Mouse (Mus musculus): ENCODE results near the gene Acan. TPM values are rescaled to one million over a fixed set of nuclear protein-coding genes. Genes with fewer than 3 reads are reported as not detected.

Acan gene
- total RNA-seq (2023) = not detected in 2 replicates

GRCm38 (mm10) chr7:79053383-79053889 lies at the start of gene Acan:
TSS of gene Acan (plus strand) at chr7:79053483.

DNA sequence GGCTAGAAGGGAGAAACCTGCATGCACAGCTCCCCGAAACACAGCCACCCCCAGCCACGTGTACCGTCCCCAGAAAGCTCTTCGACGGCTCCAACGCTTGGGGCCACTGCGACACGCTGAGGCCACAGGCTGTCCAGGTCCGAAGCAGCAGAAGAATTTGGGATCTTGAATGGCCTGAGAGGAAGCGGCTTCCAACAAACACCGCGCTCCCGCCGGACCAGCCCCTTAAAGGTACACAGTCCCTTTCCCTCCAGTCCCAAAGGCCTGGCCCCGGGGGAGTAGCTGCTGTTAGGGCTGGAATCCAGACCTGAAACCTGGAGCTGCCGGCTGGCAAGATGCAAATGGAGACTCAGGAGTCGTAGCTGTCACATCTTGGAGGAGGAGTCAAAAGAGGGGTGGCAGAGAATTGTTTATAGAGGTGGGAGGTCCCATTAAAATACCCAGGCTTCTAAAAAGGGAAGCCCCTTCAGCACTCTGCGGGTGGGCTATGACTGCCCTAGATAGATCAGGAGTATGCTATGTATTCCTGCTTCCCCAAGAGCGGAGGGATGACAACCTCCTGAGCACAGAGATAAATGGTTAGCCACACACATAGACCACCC lies 77.7 kb downstream of the Acan start, which contains the start of gene Hapln3:
Hapln3 (minus strand) TSS at position 176 of the 602 bp plus-strand sequence.

GRCm38 (mm10) chr7:79148711-79149266 lies 95.5 kb downstream of the Acan start, which contains the start of gene Mfge8:
TSS of gene Mfge8 (minus strand) at chr7:79149060.

Other genes starting within 250 kb of the Acan start
- gene Det1, start 206.2 kb upstream of the Acan start, total RNA-seq (2023) = 3.6 and 3.7 TPM in 2 replicates
- 5.3 and 7.4 TPM in 2 replicates for gene Aen, start 157.6 kb upstream of the Acan start, total RNA-seq (2023)
- 35.0 and 43.3 TPM in 2 replicates for gene Isg20, start 140.1 kb upstream of the Acan start, total RNA-seq (2023)
- gene Hapln3, start 77.5 kb downstream of the Acan start, total RNA-seq (2023) = not detected in 2 replicates
- 6.7 and 7.1 TPM in 2 replicates for gene Mfge8, start 95.6 kb downstream of the Acan start, total RNA-seq (2023)
- 76.3 and 88.8 TPM in 2 replicates for gene Abhd2, start 219.7 kb downstream of the Acan start, total RNA-seq (2023)

Measured in neutrophil, adult 65 days (primary cell).